Mouse (Mus musculus) heart, postnatal 14 days (tissue): Measurements from ENCODE around the gene Uck1. TPM values are rescaled to one million over a fixed set of nuclear protein-coding genes. Genes with fewer than 3 reads are reported as not detected.
A peak's percentile ranks its signal among the peaks of the same experiment; 100 is the strongest.

Source experiments
- DNase-seq, 2 experiments: peaks; one replicate each; pipeline ENCODE4 v3.0.0; 2021 to 2022
- intact Hi-C: fragments of 180-260 bp; cut with DNase I; formaldehyde crosslinking; loops from one replicate; pipeline ENCODE4 v1.15.1; 2025
- total RNA-seq, 2 experiments: library from RNA; stranded (reverse); gene quantifications; 2 replicates each; pipeline ENCODE4 v1.2.3; 2021

Gene Uck1
- total RNA-seq, 2 experiments from 2014 or later: 26.1 to 26.7 TPM

GRCm38 (mm10) chr2:32282289-32282688 is 22.3 kb upstream of the Uck1 start:
- DNase-seq: no peak
- intact Hi-C loops: loop anchor here (2.0 to 5.0 kb wide), 2 partner anchors 45 to 145 kb away; partner anchors contain the start of gene Pomt1

- DNase-seq: no peak
- intact Hi-C loops: no loop called here
Measured at GRCm38 (mm10) chr2:32275823-32276222, 15.9 kb upstream of the Uck1 start.

- intact Hi-C loops: no loop called here
- peak; percentile 37 to 53 for DNase-seq
Measured at GRCm38 (mm10) chr2:32260635-32261034, 676 bp upstream of the Uck1 start.

GRCm38 (mm10) chr2:32258887-32259533 is 949 bp downstream of the Uck1 start:
- intact Hi-C loops: no loop called here
- DNase-seq: no peak

- intact Hi-C loops: no loop called here
- no peak for DNase-seq
Measured at GRCm38 (mm10) chr2:32256273-32256672, 3.7 kb downstream of the Uck1 start.

- intact Hi-C loops: no loop called here
- no peak for DNase-seq
Measured at GRCm38 (mm10) chr2:32254563-32254962, 5.4 kb downstream of the Uck1 start.

- DNase-seq: no peak
- intact Hi-C loops: no loop called here
Measured at GRCm38 (mm10) chr2:32253352-32253751, 6.6 kb downstream of the Uck1 start.

GRCm38 (mm10) chr2:32252658-32253057 is 7.3 kb downstream of the Uck1 start:
- no peak for DNase-seq
- intact Hi-C loops: no loop called here

- DNase-seq: no peak
- intact Hi-C loops: no loop called here
Measured at GRCm38 (mm10) chr2:32251791-32252527, 8.0 kb downstream of the Uck1 start.

- intact Hi-C loops: no loop called here
- peak in 1 of 2 experiments; percentile 48 for DNase-seq
Measured at GRCm38 (mm10) chr2:32248377-32249361, 11.3 kb downstream of the Uck1 start.

GRCm38 (mm10) chr2:32246741-32247140 is 13.2 kb downstream of the Uck1 start:
- intact Hi-C loops: no loop called here
- DNase-seq: no peak

GRCm38 (mm10) chr2:32242986-32243385 is 17.0 kb downstream of the Uck1 start:
- intact Hi-C loops: no loop called here
- no peak for DNase-seq

- no peak for DNase-seq
- intact Hi-C loops: no loop called here
Measured at GRCm38 (mm10) chr2:32240591-32240990, 19.4 kb downstream of the Uck1 start.

- no peak for DNase-seq
- intact Hi-C loops: no loop called here
Measured at GRCm38 (mm10) chr2:32238708-32239435, 21.1 kb downstream of the Uck1 start.

- no peak for DNase-seq
- intact Hi-C loops: loop anchor here (2.0 kb wide), 1 partner anchor 45 kb away; no protein-coding TSS in a partner anchor
Measured at GRCm38 (mm10) chr2:32237571-32237970, 22.4 kb downstream of the Uck1 start.

GRCm38 (mm10) chr2:32236760-32237487 is 23.0 kb downstream of the Uck1 start:
- peak; percentile 42 to 50 for DNase-seq
- intact Hi-C loops: loop anchor here (2.0 kb wide), 1 partner anchor 46 kb away; no protein-coding TSS in a partner anchor

GRCm38 (mm10) chr2:32235886-32236759 is 23.8 kb downstream of the Uck1 start, which contains the start of gene Pomt1:
Gene Pomt1 (plus strand): TSS chr2:32236590.
- intact Hi-C loops: loop anchor here (2.0 kb wide), 1 partner anchor 47 kb away; no protein-coding TSS in a partner anchor
- peak; percentile 92 to 94 for DNase-seq

- no peak for DNase-seq
- intact Hi-C loops: no loop called here
Measured at GRCm38 (mm10) chr2:32235433-32235832, 24.5 kb downstream of the Uck1 start.
